Mouse (Mus musculus) T-cell, adult 2 months (primary cell): ENCODE data around the gene Eif2ak3.

Experiments used
- DNase-seq: peaks from one replicate; pipeline ENCODE4 v3.0.0; 2022; ENCODE audit warnings: low spot score

The Eif2ak3 gene

DNA sequence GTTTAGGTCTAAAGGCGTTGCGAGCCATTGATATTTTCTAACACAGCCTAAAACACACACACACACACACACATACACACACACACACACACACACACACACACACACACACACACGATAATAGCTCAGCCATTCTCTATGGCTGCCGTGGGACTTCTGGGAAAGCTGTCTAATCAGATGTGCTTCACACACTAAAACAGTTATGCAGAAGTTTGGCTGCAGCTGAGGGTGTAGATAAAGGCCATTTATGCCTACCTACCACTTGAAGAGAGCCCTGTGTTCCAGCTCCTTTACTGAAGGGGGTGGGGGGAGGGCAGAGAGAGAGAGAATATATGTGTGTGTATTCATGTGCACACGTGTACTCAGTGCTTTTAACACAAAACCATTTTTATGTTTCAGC, 59.4 kb downstream of the Eif2ak3 start:
- no peak for DNase-seq

DNA sequence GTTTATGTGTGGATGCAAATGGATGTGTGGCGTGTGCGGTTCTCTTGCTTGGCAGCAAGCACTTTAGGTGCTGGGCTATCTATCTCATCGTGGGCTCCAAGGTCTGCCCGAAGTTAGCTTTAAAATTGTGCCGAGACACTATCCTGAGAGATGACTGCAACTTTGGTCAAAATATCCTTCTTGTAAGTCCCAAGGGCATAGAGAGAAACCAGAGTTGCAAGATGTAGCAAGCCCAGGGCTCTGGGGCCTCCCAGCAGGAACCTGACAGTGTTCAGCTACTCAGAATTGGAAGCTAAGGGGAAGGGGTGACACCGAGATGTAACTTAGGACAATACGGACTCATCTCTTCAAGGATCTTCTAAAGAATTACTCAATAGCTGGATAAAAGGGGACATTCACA, 65.3 kb downstream of the Eif2ak3 start:
- no peak for DNase-seq

DNA sequence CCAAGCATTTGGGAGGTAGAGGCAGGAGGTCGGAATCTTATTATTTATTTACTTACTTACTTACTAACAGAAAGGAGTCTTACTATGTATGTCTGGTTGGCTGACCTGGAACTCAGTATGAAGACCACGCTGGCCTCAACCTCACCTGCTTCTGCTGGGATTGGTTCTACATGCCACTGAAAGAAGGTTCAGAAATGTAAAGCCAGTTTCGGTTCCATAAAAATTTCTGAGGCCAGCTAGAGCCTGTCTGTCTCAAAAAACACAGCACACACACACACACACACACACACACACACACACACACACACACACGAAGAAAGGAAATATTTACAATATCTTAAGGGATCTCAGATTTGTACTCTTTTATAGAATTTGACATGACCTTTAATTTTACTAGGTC, 66.0 kb downstream of the Eif2ak3 start:
- no peak for DNase-seq

DNA sequence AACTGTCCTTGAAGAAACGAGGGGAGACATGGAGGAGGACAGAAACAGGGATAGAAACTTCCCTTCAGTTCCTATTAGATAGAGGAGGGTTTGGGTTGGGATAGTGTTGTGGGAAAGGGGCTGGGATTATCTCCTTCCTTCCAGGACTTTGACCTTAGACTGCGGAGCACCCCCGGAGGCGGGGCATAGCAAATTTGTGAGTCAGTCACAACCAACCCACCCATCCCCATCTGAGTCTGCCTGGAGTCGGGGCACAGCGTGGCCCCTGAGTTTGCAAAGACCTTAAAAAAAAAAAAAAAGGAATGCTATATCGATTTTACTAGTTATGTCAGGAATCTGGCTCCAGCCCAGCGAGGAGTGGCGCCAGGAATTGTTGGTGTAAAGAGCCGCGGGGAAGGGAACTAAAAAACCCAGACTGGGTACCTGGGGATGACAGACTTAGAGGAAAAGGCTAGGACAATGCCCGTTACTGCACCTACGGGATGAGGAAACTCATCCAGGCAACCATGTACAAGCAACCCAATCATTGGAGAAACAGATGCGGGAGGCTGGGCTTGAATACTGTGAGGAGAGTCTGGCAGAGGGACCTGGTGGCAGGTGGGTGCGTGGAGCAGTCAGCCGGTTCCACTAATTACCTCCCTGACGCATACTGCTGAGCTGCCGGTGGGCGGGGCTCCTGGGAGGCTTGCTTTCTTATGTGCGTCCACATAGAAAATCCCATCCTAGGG, 67.5 kb downstream of the Eif2ak3 start:
- no peak for DNase-seq

DNA sequence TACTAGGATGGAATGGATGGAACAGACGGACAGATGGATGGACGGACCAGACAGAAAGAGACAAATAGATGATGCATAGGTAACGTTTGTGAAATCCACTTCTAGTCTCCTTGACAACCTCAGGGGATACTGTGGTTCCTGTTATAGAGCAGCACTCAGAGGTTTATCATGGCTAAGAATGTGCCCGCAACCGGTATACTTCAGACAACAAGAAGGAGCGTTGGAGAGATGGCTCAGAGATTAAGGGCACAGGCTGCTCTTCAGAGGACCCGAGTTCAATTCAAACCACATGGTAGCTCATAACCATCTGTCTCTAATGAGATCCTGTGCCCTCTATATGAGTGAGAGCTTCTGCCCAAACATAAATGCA, 68.1 kb downstream of the Eif2ak3 start:
- DNase-seq = no peak

DNA sequence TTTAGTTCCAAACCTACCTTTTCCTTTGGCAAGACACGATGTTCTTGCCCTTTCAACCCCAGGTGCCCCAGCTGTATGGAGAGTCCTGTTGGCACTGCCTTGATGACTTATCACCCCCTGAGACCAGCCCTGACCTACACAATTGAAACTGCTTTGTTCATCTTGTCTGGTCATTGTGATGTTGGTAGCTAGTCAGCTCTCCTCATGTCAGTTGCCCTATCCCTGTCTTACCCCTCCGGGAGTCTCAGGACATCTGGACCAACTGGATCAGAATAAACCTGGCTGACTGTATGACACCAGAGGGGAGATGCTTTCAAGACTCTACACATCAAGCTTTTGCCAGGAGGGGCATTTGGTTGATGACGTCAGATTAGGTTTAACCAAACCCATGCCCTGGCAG, 74.5 kb downstream of the Eif2ak3 start, which contains the start of gene Tex37:
TSS of gene Tex37 (minus strand) at position 101 of the 400 bp plus-strand sequence.
- no peak for DNase-seq

DNA sequence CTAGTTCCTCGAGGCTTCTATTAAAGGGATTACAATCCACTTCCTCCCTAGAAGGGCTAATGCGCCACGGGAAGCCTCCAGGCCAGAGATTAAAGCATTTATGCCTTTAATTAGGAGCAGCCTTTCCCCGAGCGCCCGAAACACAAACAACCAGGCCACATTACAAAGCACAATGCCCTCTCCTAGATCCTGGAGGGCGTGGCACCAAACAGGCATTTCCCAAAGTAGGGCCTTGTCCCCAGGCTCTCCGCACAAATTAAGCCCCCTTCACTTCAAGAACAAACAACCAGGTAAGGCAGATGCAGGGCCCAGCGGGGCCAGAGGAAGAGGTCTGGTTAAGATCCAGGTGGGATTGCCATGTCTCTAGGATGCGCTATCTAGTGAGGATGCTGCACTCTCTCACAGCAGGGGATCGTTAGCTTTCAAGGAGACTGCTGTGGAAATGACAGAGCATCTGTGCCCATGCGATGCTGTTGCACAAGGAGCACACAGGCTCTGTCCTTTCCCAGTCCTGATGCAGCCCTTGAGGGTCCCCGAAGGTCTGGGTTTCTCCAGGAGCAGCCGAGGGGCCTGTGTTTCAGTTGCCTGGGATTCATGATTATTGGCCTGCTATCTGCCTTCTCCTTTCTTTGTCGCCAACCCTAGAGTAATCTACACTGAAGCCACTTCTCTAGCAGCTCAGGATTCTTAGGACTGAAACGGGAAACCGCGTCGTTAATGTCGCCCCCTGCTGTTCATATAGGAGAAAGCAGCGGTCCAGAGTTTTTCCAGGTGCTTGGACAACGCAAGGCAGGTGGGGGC, 77.2 kb downstream of the Eif2ak3 start:
- peak; percentile 19 for DNase-seq

DNA sequence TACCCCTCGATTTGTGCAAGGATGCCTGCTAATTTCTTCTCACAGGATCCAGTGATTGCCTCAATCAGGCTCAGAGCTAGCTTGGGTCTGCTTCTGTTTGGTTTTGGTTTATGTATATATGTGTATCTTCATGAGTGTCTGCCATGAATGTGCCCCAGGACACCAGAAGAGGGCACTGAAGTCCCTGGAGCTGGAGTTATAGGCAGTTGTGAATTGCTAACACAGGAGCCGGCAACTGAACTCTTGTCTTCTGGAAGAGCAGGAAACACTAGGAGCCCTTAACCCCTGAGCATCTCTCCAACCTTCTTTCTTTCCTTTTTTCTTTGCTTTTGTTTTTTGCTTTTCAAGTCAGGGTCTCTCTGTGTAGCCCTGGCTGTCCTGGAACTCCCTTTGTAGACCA, 87.5 kb downstream of the Eif2ak3 start:
- no peak for DNase-seq

DNA sequence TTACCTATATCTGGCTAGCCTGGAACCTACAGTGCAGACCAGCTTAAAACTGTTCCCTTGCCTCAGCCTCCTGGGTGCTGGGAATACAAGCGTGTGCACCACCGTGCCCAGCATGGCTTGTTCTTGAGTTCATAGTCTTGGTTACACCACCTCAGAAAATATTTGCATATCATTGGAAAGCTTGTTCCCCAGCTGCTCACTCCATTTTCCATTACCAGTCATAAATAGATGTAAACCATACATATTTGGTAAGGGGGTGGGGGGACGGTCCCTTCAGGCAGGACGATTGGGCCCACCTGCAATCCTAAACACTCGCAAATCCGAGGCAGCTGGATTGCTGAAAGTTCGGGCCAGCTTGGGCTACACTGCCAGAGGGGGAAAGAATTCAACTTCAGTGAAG, 109.0 kb downstream of the Eif2ak3 start:
- DNase-seq = no peak

DNA sequence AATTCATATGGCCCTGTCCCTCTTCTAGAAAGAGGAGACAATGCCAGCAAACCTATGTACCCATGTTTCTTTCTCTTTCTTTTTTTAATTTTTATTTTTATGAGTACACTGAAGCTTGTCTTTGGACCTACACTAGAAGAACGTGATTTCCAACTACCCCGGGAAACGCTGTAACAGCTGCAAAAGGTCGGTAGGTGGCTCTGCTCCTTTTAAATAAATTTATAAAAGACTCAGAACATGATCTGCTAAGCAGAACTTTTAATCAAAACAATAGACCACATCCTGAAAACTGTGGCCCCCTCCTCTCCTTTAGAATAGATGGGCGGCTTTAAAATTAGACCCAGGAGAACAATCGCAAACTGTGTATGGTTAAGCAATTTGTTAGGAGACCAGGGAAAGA, 109.7 kb downstream of the Eif2ak3 start:
- peak; percentile 2 for DNase-seq
